Comparison of ENCODE assay signal across 10 mouse cellular contexts in the genomic region with DNA sequence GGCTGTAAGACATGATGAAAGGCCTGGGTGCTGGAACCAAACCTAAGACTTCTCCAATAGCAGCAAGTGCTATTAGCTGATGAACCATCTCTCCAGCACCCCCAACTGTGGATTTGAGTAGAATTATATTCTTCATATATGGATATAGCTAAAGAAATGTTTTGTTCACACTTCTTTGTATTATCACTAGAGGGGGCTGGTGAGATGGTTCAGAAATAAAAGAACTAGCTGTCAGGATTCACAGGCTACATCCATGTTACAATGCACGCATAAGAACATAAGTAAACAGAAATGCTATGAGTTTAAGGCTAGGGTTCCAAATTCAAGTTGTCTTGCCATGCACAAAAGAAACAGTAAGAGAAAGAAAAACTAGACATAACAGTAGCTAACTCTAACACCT. TPM values are rescaled to one million over a fixed set of nuclear protein-coding genes. Genes with fewer than 3 reads are reported as not detected.
DNase-seq lines count a peak whose midpoint lies in the region; ATAC-seq and TF ChIP-seq lines count a peak whose summit lies in the region.
"Had no signal": no experiment of that assay in that cellular context is flagged by ENCODE, and none has a peak within 500 bp of the region (broad histone marks: within the 10 kb centered on the region; RNA-seq: fewer than 3 reads in every experiment).

No protein-coding gene starts in this region.

- H3K36me3 ChIP-seq in hindbrain, embryonic 14.5 days (replicated peaks; ENCODE audit: control insufficient read depth, insufficient read depth), result peaks cover 100% of the 10 kb centered on the region
- H3K36me3 ChIP-seq in hindbrain, embryonic 13.5 days, result peaks cover 90% of the 10 kb centered on the region
- peaks cover 24% of the 10 kb centered on the region for H3K36me3 ChIP-seq in midbrain, postnatal 0 days (ENCODE audit: insufficient read depth, low read length)
- peaks cover 41% of the 10 kb centered on the region for H3K36me3 ChIP-seq in midbrain, embryonic 15.5 days (replicated peaks)

- TF ChIP-seq CTCF in midbrain, postnatal 0 days (IDR thresholded peaks at IDR 0.05), result peak; percentile 67

- WGBS in hindbrain, embryonic 14.5 days, result 84% methylated on average over 1 of the region's 1 CpGs
- 77% methylated on average over 1 of the region's 1 CpGs for WGBS in hindbrain, embryonic 13.5 days
- WGBS in midbrain, postnatal 0 days, result 53% methylated on average over 1 of the region's 1 CpGs
- 71% methylated on average over 1 of the region's 1 CpGs for WGBS in midbrain, embryonic 15.5 days

- no peak for ATAC-seq in hindbrain, embryonic 14.5 days (ENCODE audit: low FRiP score)
- no peak for ATAC-seq in hindbrain, embryonic 13.5 days (ENCODE audit: low FRiP score)
- no peak for ATAC-seq in midbrain, postnatal 0 days (ENCODE audit: low FRiP score)
- no peak for ATAC-seq in midbrain, embryonic 15.5 days (replicated peaks)

- H3K9me3 ChIP-seq in hindbrain, embryonic 14.5 days (ENCODE audit: control insufficient read depth, low read length), result no peaks in the 10 kb centered on the region
- H3K9me3 ChIP-seq in hindbrain, embryonic 13.5 days, result no peaks in the 10 kb centered on the region
- no peaks in the 10 kb centered on the region for H3K9me3 ChIP-seq in midbrain, postnatal 0 days (ENCODE audit: low read length)
- no peaks in the 10 kb centered on the region for H3K9me3 ChIP-seq in midbrain, embryonic 15.5 days

- H3K27ac ChIP-seq in hindbrain, embryonic 14.5 days, result no peak overlapping the region
- no peak overlapping the region for H3K27ac ChIP-seq in hindbrain, embryonic 13.5 days
- H3K27ac ChIP-seq in midbrain, postnatal 0 days (ENCODE audit: low read depth, low read length), result no peak overlapping the region
- H3K27ac ChIP-seq in midbrain, embryonic 15.5 days, result no peak overlapping the region

- H3K4me1 ChIP-seq in hindbrain, embryonic 14.5 days (replicated peaks; ENCODE audit: control insufficient read depth, insufficient read depth, low read length), result no peaks in the 10 kb centered on the region
- H3K4me1 ChIP-seq in hindbrain, embryonic 13.5 days (replicated peaks), result no peaks in the 10 kb centered on the region
- H3K4me1 ChIP-seq in midbrain, postnatal 0 days (ENCODE audit: insufficient read depth, low read length), result no peaks in the 10 kb centered on the region
- no peaks in the 10 kb centered on the region for H3K4me1 ChIP-seq in midbrain, embryonic 15.5 days

- H3K9ac ChIP-seq in hindbrain, embryonic 14.5 days, result no peak overlapping the region
- H3K9ac ChIP-seq in hindbrain, embryonic 13.5 days, result no peak overlapping the region
- H3K9ac ChIP-seq in midbrain, postnatal 0 days (replicated peaks; ENCODE audit: low read length, poor library complexity, severe bottlenecking), result no peak overlapping the region
- H3K9ac ChIP-seq in midbrain, embryonic 15.5 days, result no peak overlapping the region

- H3K4me3 ChIP-seq in hindbrain, embryonic 14.5 days (replicated peaks; ENCODE audit: low read length), result no peak overlapping the region
- H3K4me3 ChIP-seq in hindbrain, embryonic 13.5 days, result no peak overlapping the region
- no peak overlapping the region for H3K4me3 ChIP-seq in midbrain, postnatal 0 days (ENCODE audit: low read depth, low read length)
- no peak overlapping the region for H3K4me3 ChIP-seq in midbrain, embryonic 15.5 days

- DNase-seq in hindbrain, embryonic 14.5 days (ENCODE audit: low spot score), result peak; percentile 64
- peak; percentile 54 for DNase-seq in midbrain, postnatal 0 days (ENCODE audit: low spot score)
- DNase-seq in c-Kit-positive CD71-positive TER-119-negative erythroid progenitor cells, embryonic 14.5 days (ENCODE audit: low read depth), result peak; percentile 22
- DNase-seq in left cerebral cortex, adult 11 months (ENCODE audit: low spot score), result no peak
- no peak for DNase-seq in ovary, adult 18-20 months (ENCODE audit: low spot score)
- DNase-seq in urinary bladder, adult 18-20 months (ENCODE audit: low spot score in 2 of 2), result no peak
- DNase-seq: cerebellum, adult 11 months; thymus, postnatal 25 days had no signal

- H3K27me3 ChIP-seq in hindbrain, embryonic 14.5 days (ENCODE audit: control insufficient read depth, insufficient read depth, low read length), result no peaks in the 10 kb centered on the region
- H3K27me3 ChIP-seq in hindbrain, embryonic 13.5 days, result no peaks in the 10 kb centered on the region
- no peaks in the 10 kb centered on the region for H3K27me3 ChIP-seq in midbrain, postnatal 0 days (ENCODE audit: insufficient read depth, low read length)
- no peaks in the 10 kb centered on the region for H3K27me3 ChIP-seq in midbrain, embryonic 15.5 days (replicated peaks)

- no peak overlapping the region for H3K4me2 ChIP-seq in hindbrain, embryonic 14.5 days (replicated peaks)
- H3K4me2 ChIP-seq in hindbrain, embryonic 13.5 days, result no peak overlapping the region
- H3K4me2 ChIP-seq in midbrain, postnatal 0 days (ENCODE audit: low read depth, low read length, poor library complexity, severe bottlenecking), result no peak overlapping the region
- no peak overlapping the region for H3K4me2 ChIP-seq in midbrain, embryonic 15.5 days

RNA-seq across cellular contexts. Expression of a gene that starts 49.5 kb away (rescaled TPM):
- 49.7 and 50.2 TPM in 2 replicates for polyA plus RNA-seq in hindbrain, embryonic 14.5 days (2014; fragmentation: Nextera tagmentation; extraction: Ambion mirVana)
- 51.1 and 53.1 TPM in 2 replicates for polyA plus RNA-seq in hindbrain, embryonic 13.5 days (2015; fragmentation: Nextera tagmentation; extraction: Ambion mirVana)
- total RNA-seq in midbrain, postnatal 0 days (2014; rRNA removed), result 19.1 and 36.1 TPM in 2 replicates
- 36.2 and 38.5 TPM in 2 replicates for polyA plus RNA-seq in midbrain, postnatal 0 days (2015; fragmentation: Nextera tagmentation; extraction: Ambion mirVana)
- 58.0 and 61.8 TPM in 2 replicates for polyA plus RNA-seq in midbrain, embryonic 15.5 days (2015; fragmentation: Nextera tagmentation; extraction: Ambion mirVana)

Comparison
In these comparisons a context has a peak if more than half of its experiments do, and no peak if none do; other contexts are left out.
1. DNase-seq: peak in hindbrain, embryonic 14.5 days (single experiment), midbrain, postnatal 0 days (single experiment) and c-Kit-positive CD71-positive TER-119-negative erythroid progenitor cells, embryonic 14.5 days (single experiment); none in left cerebral cortex, adult 11 months (single experiment), ovary, adult 18-20 months (single experiment) and urinary bladder, adult 18-20 months (0 of 2).